Mouse (Mus musculus) thymus, adult 2 months (tissue): ENCODE measurements around the gene Fam196b. TPM values are rescaled to one million over a fixed set of nuclear protein-coding genes. Genes with fewer than 3 reads are reported as not detected.

Source experiments
- DNase-seq: peaks from one replicate; pipeline ENCODE4 v3.0.0; 2021
- H3K27ac ChIP-seq: fragments of 200-500 bp; 2 replicates; pipeline ENCODE4 v1.5.1; 2012; ENCODE audit warnings: low read length, control low read depth; ENCODE audit not compliant: control insufficient read depth, insufficient read depth
- H3K27me3 ChIP-seq: fragments of 200-500 bp; 2 replicates; pipeline ENCODE4 v1.6.1; 2012; ENCODE audit warnings: mild to moderate bottlenecking, low read length, moderate library complexity, mixed read lengths; ENCODE audit not compliant: control insufficient read depth, insufficient read depth
- H3K36me3 ChIP-seq: fragments of 200-500 bp; 2 replicates; pipeline ENCODE4 v1.6.1; 2012; ENCODE audit warnings: mild to moderate bottlenecking, low read length, moderate library complexity; ENCODE audit not compliant: control insufficient read depth, insufficient read depth
- H3K4me1 ChIP-seq: fragments of 200-500 bp; replicated peaks from 2 replicates; pipeline ENCODE4 v1.6.1; 2012; ENCODE audit warnings: low read length; ENCODE audit not compliant: control insufficient read depth, insufficient read depth
- H3K4me3 ChIP-seq: fragments of 200-500 bp; 2 replicates; pipeline ENCODE4 v1.5.1; 2012; ENCODE audit warnings: mild to moderate bottlenecking, low read length, control low read depth, moderate library complexity; ENCODE audit not compliant: control insufficient read depth, insufficient read depth
- CTCF ChIP-seq: fragments of 200-500 bp; IDR thresholded peaks from 2 replicates; pipeline ENCODE4 v1.5.1; 2012; ENCODE audit warnings: mild to moderate bottlenecking, control low read depth, low read length, moderate library complexity, borderline replicate concordance; ENCODE audit not compliant: control insufficient read depth, poor library complexity, insufficient read depth; ENCODE audit errors: extremely low read depth
- POLR2A ChIP-seq: fragments of 200-500 bp; IDR thresholded peaks from 2 replicates; pipeline ENCODE4 v1.6.1; 2012; ENCODE audit warnings: mild to moderate bottlenecking, low read length, control low read depth, moderate library complexity; ENCODE audit not compliant: control insufficient read depth, poor library complexity, insufficient read depth; ENCODE audit errors: extremely low read depth
- WGBS: fragments of 180-500 bp; shearing (Covaris S2); methylation state at CpG from one replicate; pipeline ENCODE4 v1.1.7; 2018; 5-methylcytosine and 5-hydroxymethylcytosine counted together
- polyA plus RNA-seq: library from polyadenylated mRNA; depleted of rRNA; stranded (reverse); fragments of >200 nt; gene quantifications from 2 replicates; pipeline ENCODE4 v1.2.3, GENCODE M21; 2012

Fam196b gene
- polyA plus RNA-seq, 1 experiment = 0.07 TPM

GRCm38 (mm10) chr11:34319282-34319681, 4.7 kb downstream of the Fam196b start:
- Histone ChIP-seq H3K4me3 (no peak overlapping the region), H3K36me3 (no peaks in the 10 kb centered on the region), H3K27me3 (no peaks in the 10 kb centered on the region), H3K27ac (no peak overlapping the region), H3K4me1 (no peaks in the 10 kb centered on the region)
- WGBS = 96% methylated on average over 1 of the region's 1 CpGs
- no peak for DNase-seq
- TF ChIP-seq POLR2A = no peak
- TF ChIP-seq CTCF = no peak

GRCm38 (mm10) chr11:34323664-34324063, 9.0 kb downstream of the Fam196b start:
- no peaks in the 10 kb centered on the region for H3K4me1 ChIP-seq
- no peak overlapping the region for H3K27ac ChIP-seq
- WGBS = 92% methylated on average over 8 of the region's 8 CpGs
- no peak overlapping the region for H3K4me3 ChIP-seq
- DNase-seq = no peak
- no peaks in the 10 kb centered on the region for H3K36me3 ChIP-seq
- H3K27me3 ChIP-seq = no peaks in the 10 kb centered on the region
- TF ChIP-seq CTCF (no peak), POLR2A (no peak)

GRCm38 (mm10) chr11:34332344-34333031, 17.9 kb downstream of the Fam196b start:
- Histone ChIP-seq H3K4me1 (no peaks in the 10 kb centered on the region), H3K27me3 (no peaks in the 10 kb centered on the region), H3K36me3 (no peaks in the 10 kb centered on the region), H3K4me3 (no peak overlapping the region), H3K27ac (no peak overlapping the region)
- DNase-seq = no peak
- 86% methylated on average over 7 of the region's 7 CpGs for WGBS
- TF ChIP-seq CTCF (no peak), POLR2A (no peak)

GRCm38 (mm10) chr11:34337907-34338306, 23.3 kb downstream of the Fam196b start:
- WGBS = 100% methylated on average over 1 of the region's 1 CpGs
- TF ChIP-seq POLR2A = no peak
- TF ChIP-seq CTCF = no peak
- no peak overlapping the region for H3K4me3 ChIP-seq
- DNase-seq = no peak
- no peaks in the 10 kb centered on the region for H3K27me3 ChIP-seq
- H3K36me3 ChIP-seq = no peaks in the 10 kb centered on the region
- no peaks in the 10 kb centered on the region for H3K4me1 ChIP-seq
- H3K27ac ChIP-seq = no peak overlapping the region

GRCm38 (mm10) chr11:34339693-34340092, 25.1 kb downstream of the Fam196b start:
- Histone ChIP-seq H3K27ac (no peak overlapping the region), H3K36me3 (no peaks in the 10 kb centered on the region), H3K4me3 (no peak overlapping the region), H3K4me1 (no peaks in the 10 kb centered on the region), H3K27me3 (no peaks in the 10 kb centered on the region)
- DNase-seq = no peak
- 96% methylated on average over 5 of the region's 5 CpGs for WGBS
- TF ChIP-seq CTCF (no peak), POLR2A (no peak)

GRCm38 (mm10) chr11:34343742-34344307, 29.2 kb downstream of the Fam196b start:
- 98% methylated on average over 4 of the region's 4 CpGs for WGBS
- no peak for DNase-seq
- TF ChIP-seq CTCF (no peak), POLR2A (no peak)
- Histone ChIP-seq H3K36me3 (no peaks in the 10 kb centered on the region), H3K27me3 (no peaks in the 10 kb centered on the region), H3K4me3 (no peak overlapping the region), H3K4me1 (no peaks in the 10 kb centered on the region), H3K27ac (no peak overlapping the region)

GRCm38 (mm10) chr11:34344310-34344709, 29.7 kb downstream of the Fam196b start:
- Histone ChIP-seq H3K4me3 (no peak overlapping the region), H3K27ac (no peak overlapping the region), H3K36me3 (no peaks in the 10 kb centered on the region), H3K4me1 (no peaks in the 10 kb centered on the region), H3K27me3 (no peaks in the 10 kb centered on the region)
- no peak for TF ChIP-seq CTCF
- TF ChIP-seq POLR2A = no peak
- WGBS = 94% methylated on average over 5 of the region's 5 CpGs
- no peak for DNase-seq
